ENCODE assay signal across 9 mouse cellular contexts in the genomic region with DNA sequence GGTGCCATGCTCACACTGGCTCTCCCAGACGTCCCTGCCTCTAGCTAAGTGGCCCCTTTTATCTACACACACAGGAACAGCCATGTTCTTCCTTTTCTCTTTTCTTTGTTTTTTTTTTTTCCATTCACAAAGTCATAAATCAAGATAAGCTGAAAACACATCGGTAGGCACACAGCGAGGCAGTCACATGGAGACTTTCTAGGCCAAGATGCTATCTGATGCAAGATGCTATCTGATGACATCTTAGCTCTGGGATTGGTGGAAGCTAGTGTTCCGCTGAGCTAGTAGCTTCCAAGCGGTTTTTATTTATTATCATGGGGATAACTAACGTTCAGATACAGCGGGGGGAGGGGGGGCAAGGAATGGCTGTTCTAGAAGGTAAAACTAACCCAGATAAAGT.
"Had no signal": no experiment of that assay in that cellular context is flagged by ENCODE, and none has a peak within 500 bp of the region (broad histone marks: within the 10 kb centered on the region; RNA-seq: fewer than 3 reads in every experiment).

No protein-coding gene starts in this region.

- DNase-seq: kidney, adult 9 months; kidney, postnatal 36 days; layer of hippocampus, adult 9-11 months; left cerebral cortex, postnatal 4 days; lung, adult 18-20 months; right cerebral cortex, adult 18-20 months; right cerebral cortex, postnatal 25 days; thymus, postnatal 4 days had no signal

- ATAC-seq: midbrain, embryonic 13.5 days had no signal
